Comparison of ENCODE assay signal across 9 mouse cellular contexts in genomic region chr17:17403038-17403437, GRCm38 (mm10). TPM values are rescaled to one million over a fixed set of nuclear protein-coding genes. Genes with fewer than 3 reads are reported as not detected.
DNase-seq lines count a peak whose midpoint lies in the region; ATAC-seq and TF ChIP-seq lines count a peak whose summit lies in the region.
"Had no signal": no experiment of that assay in that cellular context is flagged by ENCODE, and none has a peak within 500 bp of the region (broad histone marks: within the 10 kb centered on the region; RNA-seq: fewer than 3 reads in every experiment).

No protein-coding gene starts in this region.

- DNase-seq in kidney, postnatal 10 days, result no peak
- no peak for DNase-seq in forebrain, embryonic 10.5 days (ENCODE audit: extremely low spot score, low spot score)
- DNase-seq in thymus, adult 2 months, result no peak
- DNase-seq in adrenal gland, adult (ENCODE audit: inconsistent age in 2 of 2, low spot score in 1 of 2), result no peak
- no peak for DNase-seq in frontal cortex, postnatal 14 days (ENCODE audit: low spot score in 2 of 2)

- TF ChIP-seq POLR2A in thymus, adult 2 months (IDR thresholded peaks at IDR 0.05; ENCODE audit: control insufficient read depth, extremely low read depth, insufficient read depth, low read length, poor library complexity), result no peak

- no peaks in the 10 kb centered on the region for H3K27me3 ChIP-seq in kidney, embryonic 16.5 days (ENCODE audit: insufficient read depth, low read length)
- H3K27me3 ChIP-seq in forebrain, embryonic 10.5 days (ENCODE audit: poor library complexity, severe bottlenecking), result no peaks in the 10 kb centered on the region
- H3K27me3 ChIP-seq in hindbrain, embryonic 16.5 days (replicated peaks; ENCODE audit: control insufficient read depth, insufficient read depth, low read length), result no peaks in the 10 kb centered on the region
- no peaks in the 10 kb centered on the region for H3K27me3 ChIP-seq in neural tube, embryonic 13.5 days
- H3K27me3 ChIP-seq in thymus, adult 2 months (ENCODE audit: control insufficient read depth, insufficient read depth, low read length), result no peaks in the 10 kb centered on the region

- H3K4me3 ChIP-seq in kidney, embryonic 16.5 days (ENCODE audit: low read length), result no peak overlapping the region
- H3K4me3 ChIP-seq in forebrain, embryonic 10.5 days, result peak overlapping the region; percentile 57
- peak overlapping the region; percentile 27 for H3K4me3 ChIP-seq in hindbrain, embryonic 16.5 days (ENCODE audit: low read length)
- H3K4me3 ChIP-seq in neural tube, embryonic 13.5 days, result peak overlapping the region; percentile 24
- no peak overlapping the region for H3K4me3 ChIP-seq in thymus, adult 2 months (ENCODE audit: control insufficient read depth, insufficient read depth, low read length)

- no peak overlapping the region for H3K27ac ChIP-seq in kidney, embryonic 16.5 days (ENCODE audit: low read length)
- peak overlapping the region; percentile 85 for H3K27ac ChIP-seq in forebrain, embryonic 10.5 days
- no peak overlapping the region for H3K27ac ChIP-seq in hindbrain, embryonic 16.5 days (ENCODE audit: low read depth, low read length)
- H3K27ac ChIP-seq in neural tube, embryonic 13.5 days (replicated peaks), result peak overlapping the region; percentile 74; the same call in 1 of the 2 replicates
- no peak overlapping the region for H3K27ac ChIP-seq in thymus, adult 2 months (ENCODE audit: control insufficient read depth, insufficient read depth, low read length)

- no peak for TF ChIP-seq CTCF in thymus, adult 2 months (IDR thresholded peaks at IDR 0.05; ENCODE audit: borderline replicate concordance, control insufficient read depth, extremely low read depth, insufficient read depth, low read length, poor library complexity)

- no peaks in the 10 kb centered on the region for H3K9me3 ChIP-seq in kidney, embryonic 16.5 days (ENCODE audit: low read length)
- no peaks in the 10 kb centered on the region for H3K9me3 ChIP-seq in forebrain, embryonic 10.5 days
- H3K9me3 ChIP-seq in hindbrain, embryonic 16.5 days (ENCODE audit: control insufficient read depth, low read length), result no peaks in the 10 kb centered on the region
- H3K9me3 ChIP-seq in neural tube, embryonic 13.5 days, result no peaks in the 10 kb centered on the region
- H3K9me3 ChIP-seq: G1E had no signal

- no peak for ATAC-seq in kidney, embryonic 16.5 days (ENCODE audit: low FRiP score, low TSS enrichment)
- ATAC-seq in hindbrain, embryonic 16.5 days, result no peak
- ATAC-seq in neural tube, embryonic 13.5 days (ENCODE audit: low read depth), result no peak

- H3K36me3 ChIP-seq in kidney, embryonic 16.5 days (ENCODE audit: insufficient read depth, low read length), result no peaks in the 10 kb centered on the region
- peaks cover 11% of the 10 kb centered on the region for H3K36me3 ChIP-seq in forebrain, embryonic 10.5 days (replicated peaks)
- no peaks in the 10 kb centered on the region for H3K36me3 ChIP-seq in hindbrain, embryonic 16.5 days (ENCODE audit: control insufficient read depth, insufficient read depth, low read length)
- H3K36me3 ChIP-seq in neural tube, embryonic 13.5 days, result no peaks in the 10 kb centered on the region
- H3K36me3 ChIP-seq in thymus, adult 2 months (ENCODE audit: control insufficient read depth, insufficient read depth, low read length), result no peaks in the 10 kb centered on the region
- H3K36me3 ChIP-seq: G1E had no signal

- H3K4me1 ChIP-seq in kidney, embryonic 16.5 days (ENCODE audit: insufficient read depth, low read length), result peaks cover 8% of the 10 kb centered on the region; the same call in 1 of the 2 replicates
- H3K4me1 ChIP-seq in forebrain, embryonic 10.5 days, result peaks cover 65% of the 10 kb centered on the region
- no peaks in the 10 kb centered on the region; the same call in 1 of the 2 replicates for H3K4me1 ChIP-seq in hindbrain, embryonic 16.5 days (ENCODE audit: control insufficient read depth, insufficient read depth, low read depth, low read length)
- peaks cover 12% of the 10 kb centered on the region for H3K4me1 ChIP-seq in neural tube, embryonic 13.5 days (replicated peaks)
- H3K4me1 ChIP-seq in thymus, adult 2 months (replicated peaks; ENCODE audit: control insufficient read depth, insufficient read depth, low read length), result peaks cover 6% of the 10 kb centered on the region

- peak overlapping the region; percentile 3 for H3K4me2 ChIP-seq in kidney, embryonic 16.5 days (replicated peaks; ENCODE audit: low read depth, low read length)
- peak overlapping the region; percentile 52 for H3K4me2 ChIP-seq in hindbrain, embryonic 16.5 days (ENCODE audit: low read length)
- peak overlapping the region; percentile 49 for H3K4me2 ChIP-seq in neural tube, embryonic 13.5 days

- no peak overlapping the region for H3K9ac ChIP-seq in kidney, embryonic 16.5 days (replicated peaks; ENCODE audit: low read length)
- H3K9ac ChIP-seq in hindbrain, embryonic 16.5 days (ENCODE audit: low read depth, low read length), result no peak overlapping the region; the same call in 1 of the 2 replicates
- peak overlapping the region; percentile 41; the same call in 1 of the 2 replicates for H3K9ac ChIP-seq in neural tube, embryonic 13.5 days

- WGBS in kidney, embryonic 16.5 days, result 38% methylated on average over 5 of the region's 5 CpGs
- 20% methylated on average over 5 of the region's 5 CpGs for WGBS in forebrain, embryonic 10.5 days
- 29% methylated on average over 5 of the region's 5 CpGs for WGBS in hindbrain, embryonic 16.5 days
- WGBS in neural tube, embryonic 13.5 days, result 40% methylated on average over 5 of the region's 5 CpGs
- WGBS in thymus, adult 2 months, result 87% methylated on average over 5 of the region's 5 CpGs

RNA-seq across cellular contexts. Expression of gene Lix1, which starts 0.6 kb away (rescaled TPM):
- polyA plus RNA-seq in kidney, embryonic 16.5 days (2015; fragmentation: Nextera tagmentation; extraction: Ambion mirVana), result 4.1 and 4.8 TPM in 2 replicates
- polyA plus RNA-seq in forebrain, embryonic 10.5 days (2016; fragmentation: Nextera tagmentation; extraction: Ambion mirVana), result 104 and 105 TPM in 2 replicates
- 7.8 and 10.1 TPM in 2 replicates for polyA plus RNA-seq in hindbrain, embryonic 16.5 days (2015; fragmentation: Nextera tagmentation; extraction: Ambion mirVana)
- polyA plus RNA-seq in neural tube, embryonic 13.5 days (2015; fragmentation: Nextera tagmentation; extraction: Ambion mirVana), result 26.0 and 32.7 TPM in 2 replicates
- polyA plus RNA-seq in thymus, adult 2 months (2012; rRNA removed), result 0.10 and 0.12 TPM in 2 replicates
- polyA plus RNA-seq: G1E had no signal

RNA-seq across cellular contexts. Expression of gene Riok2, which starts 28.9 kb away (rescaled TPM):
- polyA plus RNA-seq in kidney, embryonic 16.5 days (2015; fragmentation: Nextera tagmentation; extraction: Ambion mirVana), result 30.0 and 33.3 TPM in 2 replicates
- polyA plus RNA-seq in forebrain, embryonic 10.5 days (2016; fragmentation: Nextera tagmentation; extraction: Ambion mirVana), result 33.2 and 33.4 TPM in 2 replicates
- 20.2 and 21.2 TPM in 2 replicates for polyA plus RNA-seq in hindbrain, embryonic 16.5 days (2015; fragmentation: Nextera tagmentation; extraction: Ambion mirVana)
- 24.9 and 27.9 TPM in 2 replicates for polyA plus RNA-seq in neural tube, embryonic 13.5 days (2015; fragmentation: Nextera tagmentation; extraction: Ambion mirVana)
- 7.4 and 10.2 TPM in 2 replicates for polyA plus RNA-seq in thymus, adult 2 months (2012; rRNA removed)

Comparison
In these comparisons a context has a peak if more than half of its experiments do, and no peak if none do; other contexts are left out.
1. H3K27ac ChIP-seq: peak in forebrain, embryonic 10.5 days (single experiment) and neural tube, embryonic 13.5 days (single experiment); none in kidney, embryonic 16.5 days (single experiment), hindbrain, embryonic 16.5 days (single experiment) and thymus, adult 2 months (single experiment).
2. H3K4me3 ChIP-seq: peak in forebrain, embryonic 10.5 days (single experiment), hindbrain, embryonic 16.5 days (single experiment) and neural tube, embryonic 13.5 days (single experiment); none in kidney, embryonic 16.5 days (single experiment) and thymus, adult 2 months (single experiment).
3. Peak in every context shown above with its lines, with median percentiles within 50 percentile points of each other: H3K4me2 ChIP-seq.